Mouse (Mus musculus): Measurements from ENCODE around the gene Sec14l2. TPM values are rescaled to one million over a fixed set of nuclear protein-coding genes. Genes with fewer than 3 reads are reported as not detected.

The Sec14l2 gene
- polyA plus RNA-seq, 1 experiment = 8.2 TPM

- Histone ChIP-seq H3K4me1 (ENCODE audit: control insufficient read depth, insufficient read depth, low read length) (peaks cover 8% of the 10 kb centered on the region), H3K4me3 (replicated peaks; ENCODE audit: extremely low read depth, low read depth, low read length) (no peak overlapping the region)
- TF ChIP-seq POLR2A (IDR thresholded peaks at IDR 0.05; ENCODE audit: borderline replicate concordance, extremely low read depth, low read depth, low read length) = no peak
- no peak for TF ChIP-seq CTCF (IDR thresholded peaks at IDR 0.05; ENCODE audit: insufficient read depth, low read length)
- WGBS = 93% methylated on average over 6 of the region's 6 CpGs
- no peak for DNase-seq
Measured at GRCm38 (mm10) chr11:4149886-4150285, 26.7 kb upstream of the Sec14l2 start.

GRCm38 (mm10) chr11:4148536-4149156 is 25.4 kb upstream of the Sec14l2 start:
- TF ChIP-seq POLR2A (IDR thresholded peaks at IDR 0.05; ENCODE audit: borderline replicate concordance, extremely low read depth, low read depth, low read length) = no peak
- TF ChIP-seq CTCF (IDR thresholded peaks at IDR 0.05; ENCODE audit: insufficient read depth, low read length) = no peak
- no peak overlapping the region for H3K4me3 ChIP-seq (replicated peaks; ENCODE audit: extremely low read depth, low read depth, low read length)
- 81% methylated on average over 9 of the region's 9 CpGs for WGBS
- DNase-seq = no peak
- H3K4me1 ChIP-seq (ENCODE audit: control insufficient read depth, insufficient read depth, low read length) = peaks cover 8% of the 10 kb centered on the region

DNA sequence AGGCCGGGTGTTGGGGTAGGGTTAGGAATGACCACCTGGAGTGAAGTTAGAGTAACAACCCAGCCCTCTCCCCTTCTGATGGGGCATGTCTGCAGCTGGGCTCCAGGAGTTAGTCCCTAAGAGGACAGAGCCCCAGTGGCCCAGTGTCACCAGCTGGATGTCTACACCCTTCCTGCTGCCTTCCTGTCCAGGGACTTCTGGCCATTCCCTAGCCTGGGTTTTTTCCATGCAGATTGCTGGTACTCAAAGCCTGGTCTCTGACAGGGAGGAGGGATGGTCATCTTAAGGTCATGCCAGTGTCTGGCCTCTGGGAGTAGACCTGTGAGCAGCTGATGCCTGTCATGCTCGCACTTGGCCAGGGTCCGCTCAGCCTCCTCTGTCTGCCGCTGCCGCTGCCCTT is 24.9 kb upstream of the Sec14l2 start:
- TF ChIP-seq POLR2A (IDR thresholded peaks at IDR 0.05; ENCODE audit: borderline replicate concordance, extremely low read depth, low read depth, low read length) (peak; percentile 31; the same call in 1 of the 2 replicates), CTCF (IDR thresholded peaks at IDR 0.05; ENCODE audit: insufficient read depth, low read length) (no peak)
- no peak for DNase-seq

DNA sequence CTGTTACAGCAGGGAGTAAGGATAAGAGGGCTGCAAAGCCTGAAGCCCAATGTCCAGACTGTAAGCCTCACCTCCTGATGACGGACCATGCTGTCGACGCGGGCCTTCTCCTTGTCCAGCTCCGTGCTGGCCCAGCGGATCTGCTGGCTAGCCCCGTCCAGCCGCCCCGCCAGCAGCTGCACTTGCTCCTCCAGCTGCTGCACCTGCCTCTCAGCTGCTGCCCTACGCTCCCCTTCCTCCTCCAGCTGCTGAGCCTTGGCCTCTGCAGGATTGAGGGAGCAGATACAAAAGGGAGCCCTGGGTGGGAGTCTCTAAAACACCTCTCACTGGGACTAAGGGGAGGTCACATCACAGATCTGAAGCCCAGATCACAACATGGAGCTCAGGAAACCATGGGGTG is 23.9 kb upstream of the Sec14l2 start:
- WGBS = 78% methylated on average over 10 of the region's 10 CpGs
- TF ChIP-seq POLR2A (IDR thresholded peaks at IDR 0.05; ENCODE audit: borderline replicate concordance, extremely low read depth, low read depth, low read length) (no peak), CTCF (IDR thresholded peaks at IDR 0.05; ENCODE audit: insufficient read depth, low read length) (no peak)
- Histone ChIP-seq H3K4me3 (replicated peaks; ENCODE audit: extremely low read depth, low read depth, low read length) (no peak overlapping the region), H3K4me1 (ENCODE audit: control insufficient read depth, insufficient read depth, low read length) (peaks cover 10% of the 10 kb centered on the region)
- DNase-seq = no peak

More for the DNA sequence above, 24.9 kb upstream of the Sec14l2 start:
- Histone ChIP-seq H3K4me3 (replicated peaks; ENCODE audit: extremely low read depth, low read depth, low read length) (no peak overlapping the region), H3K4me1 (ENCODE audit: control insufficient read depth, insufficient read depth, low read length) (peaks cover 8% of the 10 kb centered on the region)
- 69% methylated on average over 5 of the region's 5 CpGs for WGBS

DNA sequence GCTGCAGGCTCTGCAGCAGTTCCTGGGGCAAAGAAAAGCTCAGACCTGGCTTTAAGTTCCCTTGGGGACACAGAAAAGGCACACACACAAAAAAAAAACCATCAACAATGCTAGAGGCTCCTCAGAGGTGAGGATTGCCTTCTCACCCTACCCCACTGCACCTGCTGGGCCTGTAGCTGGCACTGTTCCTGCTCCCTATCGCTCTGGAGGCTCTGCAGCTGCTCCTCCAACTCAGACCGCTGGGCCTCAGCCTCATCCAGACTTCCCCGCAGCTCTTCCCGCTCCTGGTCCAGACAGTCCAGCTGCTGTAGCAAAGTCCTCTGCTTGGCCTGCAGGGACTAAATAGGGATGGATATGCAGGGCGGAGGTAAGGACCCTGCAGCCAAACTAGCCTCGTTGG is 23.2 kb upstream of the Sec14l2 start:
- DNase-seq = no peak
- Histone ChIP-seq H3K4me1 (ENCODE audit: control insufficient read depth, insufficient read depth, low read length) (peaks cover 10% of the 10 kb centered on the region), H3K4me3 (replicated peaks; ENCODE audit: extremely low read depth, low read depth, low read length) (no peak overlapping the region)
- 75% methylated on average over 6 of the region's 6 CpGs for WGBS
- no peak for TF ChIP-seq POLR2A (IDR thresholded peaks at IDR 0.05; ENCODE audit: borderline replicate concordance, extremely low read depth, low read depth, low read length)
- no peak for TF ChIP-seq CTCF (IDR thresholded peaks at IDR 0.05; ENCODE audit: insufficient read depth, low read length)

DNA sequence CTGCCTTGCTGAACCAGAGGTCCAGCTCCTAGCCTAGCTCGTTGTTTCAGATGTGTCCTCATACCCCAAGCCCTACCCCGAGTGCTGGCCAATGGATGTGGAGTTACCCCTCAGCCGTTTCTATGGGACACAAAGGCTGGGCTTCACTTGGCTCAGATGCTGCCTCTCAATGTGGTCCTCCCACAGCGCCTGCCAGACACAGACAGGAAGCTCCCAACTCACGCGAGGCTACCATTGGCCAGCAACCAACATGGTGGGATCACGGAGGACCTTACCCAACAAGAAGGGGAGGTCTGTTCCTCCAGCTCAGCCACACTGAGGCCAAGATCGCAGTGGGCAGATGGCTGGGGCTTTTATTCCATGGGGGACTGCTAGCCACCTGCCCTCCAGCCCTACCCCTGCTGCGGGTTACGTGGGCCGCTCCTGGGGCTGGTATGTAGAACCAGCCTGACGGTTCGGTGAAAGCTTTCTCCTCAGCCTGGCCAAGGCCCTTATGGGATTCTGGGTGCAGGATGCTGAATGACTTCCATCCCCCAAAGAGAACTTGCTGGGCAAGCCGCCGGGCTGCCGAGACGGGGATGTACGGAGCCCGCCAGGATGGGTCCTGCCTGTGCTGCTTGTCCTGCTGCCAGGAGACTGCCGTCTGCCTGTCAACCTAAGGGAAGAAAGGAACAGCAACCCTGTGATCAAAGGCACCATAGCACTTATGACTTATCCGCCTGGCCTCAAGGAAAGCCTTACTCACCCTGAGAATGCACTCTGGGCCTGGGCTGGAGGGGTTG is 20.3 kb upstream of the Sec14l2 start:
- 87% methylated on average over 21 of the region's 21 CpGs for WGBS
- no peak overlapping the region for H3K4me3 ChIP-seq (replicated peaks; ENCODE audit: extremely low read depth, low read depth, low read length)
- TF ChIP-seq POLR2A (IDR thresholded peaks at IDR 0.05; ENCODE audit: borderline replicate concordance, extremely low read depth, low read depth, low read length) = no peak
- TF ChIP-seq CTCF (IDR thresholded peaks at IDR 0.05; ENCODE audit: insufficient read depth, low read length) = no peak
- no peak for DNase-seq
- peaks cover 8% of the 10 kb centered on the region for H3K4me1 ChIP-seq (ENCODE audit: control insufficient read depth, insufficient read depth, low read length)

DNA sequence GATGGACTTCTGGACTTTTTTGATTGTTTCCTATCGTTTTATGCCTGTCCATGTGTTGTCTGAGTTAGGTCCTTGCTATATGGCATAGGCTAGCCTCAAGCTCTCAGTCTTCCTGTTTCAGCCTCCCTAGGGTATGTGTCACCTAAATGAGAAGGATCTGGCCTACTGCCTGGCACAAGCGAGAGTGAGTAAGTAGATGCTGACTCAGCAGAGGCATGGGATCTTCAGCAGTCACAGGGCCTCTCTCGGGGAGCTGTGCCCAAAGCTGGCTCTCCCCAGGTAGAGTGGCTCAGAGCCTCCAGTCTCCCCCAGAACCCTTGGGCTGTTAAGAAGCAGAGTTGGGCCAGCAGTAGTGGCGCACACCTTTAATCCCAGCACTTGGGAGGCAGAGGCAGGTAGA is 19.1 kb upstream of the Sec14l2 start:
- 79% methylated on average over 4 of the region's 4 CpGs for WGBS
- Histone ChIP-seq H3K4me3 (replicated peaks; ENCODE audit: extremely low read depth, low read depth, low read length) (no peak overlapping the region), H3K4me1 (ENCODE audit: control insufficient read depth, insufficient read depth, low read length) (peaks cover 2% of the 10 kb centered on the region; the same call in 1 of the 2 replicates)
- no peak for DNase-seq
- TF ChIP-seq CTCF (IDR thresholded peaks at IDR 0.05; ENCODE audit: insufficient read depth, low read length) = no peak
- no peak for TF ChIP-seq POLR2A (IDR thresholded peaks at IDR 0.05; ENCODE audit: borderline replicate concordance, extremely low read depth, low read depth, low read length)

GRCm38 (mm10) chr11:4141505-4141904 is 18.3 kb upstream of the Sec14l2 start:
- no peak for DNase-seq
- H3K4me3 ChIP-seq (replicated peaks; ENCODE audit: extremely low read depth, low read depth, low read length) = no peak overlapping the region
- TF ChIP-seq POLR2A (IDR thresholded peaks at IDR 0.05; ENCODE audit: borderline replicate concordance, extremely low read depth, low read depth, low read length) = no peak
- TF ChIP-seq CTCF (IDR thresholded peaks at IDR 0.05; ENCODE audit: insufficient read depth, low read length) = no peak
- H3K4me1 ChIP-seq (ENCODE audit: control insufficient read depth, insufficient read depth, low read length) = peaks cover 8% of the 10 kb centered on the region; the same call in 1 of the 2 replicates

DNA sequence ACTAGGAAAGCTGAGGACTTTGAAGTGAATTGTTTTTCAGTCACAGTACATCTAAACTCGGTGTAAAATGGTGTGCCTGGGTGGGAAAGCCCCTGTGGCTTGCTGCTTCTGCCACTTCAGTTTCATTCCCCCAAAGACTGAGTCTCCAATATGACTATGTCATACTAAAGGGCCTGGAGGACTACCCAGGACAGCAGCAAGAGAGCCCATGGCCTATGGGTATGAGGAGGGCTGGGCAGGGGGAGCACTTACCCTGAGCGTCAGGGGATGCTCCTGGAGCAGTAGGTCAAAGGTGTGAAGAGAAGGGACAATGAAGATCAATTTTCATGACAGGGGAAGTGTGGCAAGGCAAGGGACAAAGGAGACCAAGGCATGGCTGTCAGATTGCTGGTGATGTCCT is 15.7 kb upstream of the Sec14l2 start:
- TF ChIP-seq POLR2A (IDR thresholded peaks at IDR 0.05; ENCODE audit: borderline replicate concordance, extremely low read depth, low read depth, low read length) (no peak), CTCF (IDR thresholded peaks at IDR 0.05; ENCODE audit: insufficient read depth, low read length) (no peak)
- Histone ChIP-seq H3K4me3 (replicated peaks; ENCODE audit: extremely low read depth, low read depth, low read length) (no peak overlapping the region), H3K4me1 (ENCODE audit: control insufficient read depth, insufficient read depth, low read length) (peaks cover 15% of the 10 kb centered on the region)
- DNase-seq = no peak
- WGBS = 70% methylated on average over 2 of the region's 2 CpGs
